Mouse (Mus musculus): ENCODE data around the gene Dpp6. TPM values are rescaled to one million over a fixed set of nuclear protein-coding genes. Genes with fewer than 3 reads are reported as not detected.

Dpp6 gene
- total and polyA plus RNA-seq, 3 experiments: 0.16 TPM; not detected in 2

DNA sequence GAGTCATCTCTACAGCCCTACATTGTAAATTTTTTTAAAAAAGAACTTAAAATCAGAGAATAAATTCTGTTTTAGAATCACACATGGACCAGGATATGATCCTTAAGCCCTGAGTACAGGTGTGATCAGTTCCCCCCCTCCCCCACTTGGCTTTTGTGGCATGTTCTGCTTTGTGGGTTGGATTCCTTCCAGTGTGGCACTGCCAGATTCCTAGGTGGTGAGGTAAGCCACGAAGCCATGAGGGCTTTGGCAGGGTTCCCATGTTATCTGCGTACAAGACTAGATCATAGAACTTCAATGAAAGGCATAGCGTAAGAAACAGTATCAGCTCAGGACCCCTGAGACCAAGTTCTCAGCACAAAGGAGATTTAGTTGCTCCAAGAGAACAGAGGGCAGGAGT, 596.0 kb downstream of the Dpp6 start:
- Histone ChIP-seq H3K4me3 (ENCODE audit: low read depth, low read length) (no peak overlapping the region), H3K27me3 (ENCODE audit: insufficient read depth, low read length) (no peaks in the 10 kb centered on the region), H3K36me3 (replicated peaks) (no peaks in the 10 kb centered on the region), H3K9me3 (replicated peaks) (no peaks in the 10 kb centered on the region), H3K4me1 (ENCODE audit: insufficient read depth, low read depth, low read length) (no peaks in the 10 kb centered on the region)
- ATAC-seq (ENCODE audit: extremely low read depth, insufficient number of reproducible peaks, low FRiP score, poor library complexity, severe bottlenecking) (no peak), DNase-seq (ENCODE audit: low spot score) (no peak)
- TF ChIP-seq TAL1 (conservative IDR thresholded peaks at IDR 0.05; ENCODE audit: low read depth, low read length) (no peak), GATA2 (IDR thresholded peaks at IDR 0.05; ENCODE audit: borderline replicate concordance, low read depth, low read length) (no peak)

DNA sequence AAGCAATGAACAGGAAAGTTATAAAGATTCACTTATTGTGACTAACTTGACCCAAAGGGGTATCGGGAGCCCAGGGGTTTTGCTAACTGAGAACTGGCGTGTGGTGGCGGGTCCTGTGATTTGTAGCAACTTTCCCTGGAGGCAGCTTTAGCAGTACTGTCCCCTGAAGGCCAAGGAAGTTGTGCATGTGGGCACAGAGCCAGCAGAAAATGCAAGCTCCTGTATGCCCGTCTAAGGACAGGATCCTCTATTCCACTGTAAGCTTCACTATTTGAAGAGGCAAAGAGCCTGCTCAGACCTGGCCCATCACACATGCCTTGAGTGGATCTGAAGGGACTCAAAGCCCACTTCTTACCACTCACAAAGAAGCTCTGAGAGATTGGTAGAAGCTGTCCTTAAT, 598.5 kb downstream of the Dpp6 start:
- DNase-seq (ENCODE audit: low spot score): no peak
- Histone ChIP-seq H3K4me1 (ENCODE audit: insufficient read depth, low read depth, low read length) (no peaks in the 10 kb centered on the region), H3K9me3 (replicated peaks) (no peaks in the 10 kb centered on the region), H3K36me3 (replicated peaks) (no peaks in the 10 kb centered on the region), H3K27me3 (ENCODE audit: insufficient read depth, low read length) (no peaks in the 10 kb centered on the region), H3K4me3 (ENCODE audit: low read depth, low read length) (no peak overlapping the region)
- no peak for TF ChIP-seq TAL1 (conservative IDR thresholded peaks at IDR 0.05; ENCODE audit: low read depth, low read length)
- TF ChIP-seq GATA1 (IDR thresholded peaks at IDR 0.05; ENCODE audit: borderline replicate concordance, low read length): no peak
- TF ChIP-seq POLR2AphosphoS5 (IDR thresholded peaks at IDR 0.05; ENCODE audit: insufficient replicate concordance, low read depth, low read length): no peak
- TF ChIP-seq GATA2 (IDR thresholded peaks at IDR 0.05; ENCODE audit: borderline replicate concordance, low read depth, low read length): no peak
- no peak for TF ChIP-seq CTCF (IDR thresholded peaks at IDR 0.05; ENCODE audit: low read depth, low read length)
- ATAC-seq (ENCODE audit: extremely low read depth, insufficient number of reproducible peaks, low FRiP score, poor library complexity, severe bottlenecking): no peak

DNA sequence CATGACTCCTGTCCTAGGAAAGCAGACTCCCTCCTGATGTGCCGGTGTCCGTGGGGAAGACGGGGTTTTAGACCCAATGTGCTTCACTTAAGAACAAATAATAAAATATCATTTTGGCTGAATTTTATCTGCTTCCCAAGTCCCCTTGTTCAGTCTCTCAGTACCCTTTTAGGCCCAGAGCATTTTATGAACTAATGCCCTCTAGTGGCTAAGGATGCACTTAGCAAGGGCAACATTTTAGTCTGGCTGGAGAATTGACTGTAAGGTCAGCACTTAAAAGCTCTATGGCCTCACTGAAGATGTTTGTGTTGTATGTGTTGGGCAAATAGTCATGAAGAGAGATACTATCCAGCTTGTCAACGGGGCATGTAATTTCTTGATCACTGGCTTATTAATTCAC, 599.6 kb downstream of the Dpp6 start:
- Histone ChIP-seq H3K4me1 (ENCODE audit: insufficient read depth, low read depth, low read length) (no peaks in the 10 kb centered on the region), H3K36me3 (replicated peaks) (no peaks in the 10 kb centered on the region), H3K9me3 (replicated peaks) (no peaks in the 10 kb centered on the region), H3K4me3 (ENCODE audit: low read depth, low read length) (no peak overlapping the region), H3K27me3 (ENCODE audit: insufficient read depth, low read length) (no peaks in the 10 kb centered on the region)
- ATAC-seq (ENCODE audit: extremely low read depth, insufficient number of reproducible peaks, low FRiP score, poor library complexity, severe bottlenecking): no peak
- TF ChIP-seq TAL1 (conservative IDR thresholded peaks at IDR 0.05; ENCODE audit: low read depth, low read length): no peak
- no peak for TF ChIP-seq GATA1 (IDR thresholded peaks at IDR 0.05; ENCODE audit: borderline replicate concordance, low read length)
- 0 out of 2 replicates have a peak, but pooled peaks have one; percentile 10 for TF ChIP-seq CTCF (IDR thresholded peaks at IDR 0.05; ENCODE audit: low read depth, low read length)
- no peak for TF ChIP-seq GATA2 (IDR thresholded peaks at IDR 0.05; ENCODE audit: borderline replicate concordance, low read depth, low read length)
- no peak for TF ChIP-seq POLR2AphosphoS5 (IDR thresholded peaks at IDR 0.05; ENCODE audit: insufficient replicate concordance, low read depth, low read length)
- no peak for DNase-seq (ENCODE audit: low spot score)

DNA sequence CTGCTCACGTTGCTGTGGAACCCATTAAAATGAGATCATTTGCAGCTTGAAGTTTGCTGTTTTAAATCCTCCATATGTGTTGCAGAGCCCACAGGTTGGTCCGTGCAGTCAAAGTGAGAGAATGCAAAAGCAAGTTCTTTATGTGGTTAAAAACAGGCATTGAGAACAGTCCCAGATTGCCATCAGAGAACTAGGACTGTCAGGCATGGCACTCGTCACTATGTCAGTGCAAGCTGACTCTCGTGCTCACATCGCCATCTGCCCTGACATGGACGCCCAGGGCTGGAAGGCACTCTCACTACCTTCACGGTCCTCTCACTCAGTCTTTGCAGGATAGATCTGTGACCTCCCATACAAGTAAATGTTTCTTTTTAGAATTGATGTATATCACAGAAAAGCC, 600.4 kb downstream of the Dpp6 start:
- no peaks in the 10 kb centered on the region for H3K4me1 ChIP-seq (ENCODE audit: insufficient read depth, low read depth, low read length)
- DNase-seq (ENCODE audit: low spot score): no peak
- no peak for ATAC-seq (ENCODE audit: extremely low read depth, insufficient number of reproducible peaks, low FRiP score, poor library complexity, severe bottlenecking)
- H3K36me3 ChIP-seq (replicated peaks): no peaks in the 10 kb centered on the region
- no peaks in the 10 kb centered on the region for H3K27me3 ChIP-seq (ENCODE audit: insufficient read depth, low read length)
- no peaks in the 10 kb centered on the region for H3K9me3 ChIP-seq (replicated peaks)
- TF ChIP-seq GATA2 (IDR thresholded peaks at IDR 0.05; ENCODE audit: borderline replicate concordance, low read depth, low read length) (no peak), GATA1 (IDR thresholded peaks at IDR 0.05; ENCODE audit: borderline replicate concordance, low read length) (no peak), TAL1 (conservative IDR thresholded peaks at IDR 0.05; ENCODE audit: low read depth, low read length) (no peak), POLR2AphosphoS5 (IDR thresholded peaks at IDR 0.05; ENCODE audit: insufficient replicate concordance, low read depth, low read length) (no peak), CTCF (IDR thresholded peaks at IDR 0.05; ENCODE audit: low read depth, low read length) (no peak)
- no peak overlapping the region for H3K4me3 ChIP-seq (ENCODE audit: low read depth, low read length)

DNA sequence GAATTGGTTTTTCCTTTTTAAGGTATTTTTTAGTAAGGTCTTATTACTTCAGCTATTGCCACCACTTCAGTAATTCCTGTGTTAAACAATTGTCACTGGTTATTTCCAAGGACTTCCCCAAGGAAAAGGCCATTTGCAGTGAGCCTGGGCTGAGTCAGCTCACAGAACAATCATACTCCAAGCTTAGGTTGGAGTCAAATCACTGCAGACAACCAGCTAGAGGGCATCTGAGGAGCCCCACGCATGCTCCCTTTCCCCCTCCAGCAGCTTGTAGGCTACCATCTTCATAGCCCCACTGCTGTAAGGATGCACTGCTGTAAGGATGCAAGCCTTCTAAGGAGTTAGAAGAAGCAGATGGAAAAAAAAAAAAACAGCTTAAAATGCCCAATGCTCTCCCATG, 601.9 kb downstream of the Dpp6 start:
- Histone ChIP-seq H3K36me3 (replicated peaks) (no peaks in the 10 kb centered on the region), H3K27me3 (ENCODE audit: insufficient read depth, low read length) (0 out of 2 replicates have a peak, but pooled peaks cover under 1% of the 10 kb centered on the region), H3K9me3 (replicated peaks) (no peaks in the 10 kb centered on the region), H3K4me1 (ENCODE audit: insufficient read depth, low read depth, low read length) (no peaks in the 10 kb centered on the region), H3K4me3 (ENCODE audit: low read depth, low read length) (no peak overlapping the region)
- DNase-seq (ENCODE audit: low spot score): no peak
- no peak for ATAC-seq (ENCODE audit: extremely low read depth, insufficient number of reproducible peaks, low FRiP score, poor library complexity, severe bottlenecking)
- TF ChIP-seq GATA1 (IDR thresholded peaks at IDR 0.05; ENCODE audit: borderline replicate concordance, low read length) (no peak), TAL1 (conservative IDR thresholded peaks at IDR 0.05; ENCODE audit: low read depth, low read length) (no peak), CTCF (IDR thresholded peaks at IDR 0.05; ENCODE audit: low read depth, low read length) (no peak), POLR2AphosphoS5 (IDR thresholded peaks at IDR 0.05; ENCODE audit: insufficient replicate concordance, low read depth, low read length) (no peak), GATA2 (IDR thresholded peaks at IDR 0.05; ENCODE audit: borderline replicate concordance, low read depth, low read length) (no peak)

DNA sequence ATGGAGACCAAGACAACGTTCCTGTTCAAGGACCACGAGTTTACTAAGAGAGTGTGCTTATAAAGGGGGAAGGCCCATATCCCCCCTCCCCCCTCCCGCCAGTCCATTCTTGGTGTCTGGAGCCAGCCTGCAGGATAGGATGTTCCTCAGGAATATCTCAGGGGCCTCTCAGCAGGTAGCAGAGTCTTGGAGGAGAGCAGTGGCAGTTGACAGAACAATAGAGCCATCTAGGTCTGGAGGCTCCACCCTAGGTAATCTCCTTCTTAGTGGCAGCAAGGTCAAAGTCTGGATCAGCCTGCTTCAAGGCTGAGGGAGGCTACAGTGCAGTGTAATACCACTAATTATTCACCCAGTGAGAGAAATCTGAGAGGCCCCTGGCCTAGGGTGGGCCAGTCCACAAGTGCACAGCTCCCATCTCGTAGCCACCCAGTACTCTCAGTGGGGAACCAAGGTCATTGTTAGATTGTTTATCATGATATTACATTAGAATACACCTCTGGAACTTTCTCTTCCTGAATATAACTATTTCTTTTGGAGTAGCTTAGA, 604.2 kb downstream of the Dpp6 start:
- ATAC-seq (ENCODE audit: extremely low read depth, insufficient number of reproducible peaks, low FRiP score, poor library complexity, severe bottlenecking) (no peak), DNase-seq (ENCODE audit: low spot score) (no peak)
- Histone ChIP-seq H3K4me1 (ENCODE audit: insufficient read depth, low read depth, low read length) (no peaks in the 10 kb centered on the region), H3K4me3 (ENCODE audit: low read depth, low read length) (no peak overlapping the region), H3K36me3 (replicated peaks) (no peaks in the 10 kb centered on the region), H3K27me3 (ENCODE audit: insufficient read depth, low read length) (0 out of 2 replicates have a peak, but pooled peaks cover 2% of the 10 kb centered on the region), H3K9me3 (replicated peaks) (no peaks in the 10 kb centered on the region)
- no peak for TF ChIP-seq GATA1 (IDR thresholded peaks at IDR 0.05; ENCODE audit: borderline replicate concordance, low read length)
- no peak for TF ChIP-seq CTCF (IDR thresholded peaks at IDR 0.05; ENCODE audit: low read depth, low read length)
- TF ChIP-seq GATA2 (IDR thresholded peaks at IDR 0.05; ENCODE audit: borderline replicate concordance, low read depth, low read length): no peak
- TF ChIP-seq POLR2AphosphoS5 (IDR thresholded peaks at IDR 0.05; ENCODE audit: insufficient replicate concordance, low read depth, low read length): no peak
- no peak for TF ChIP-seq TAL1 (conservative IDR thresholded peaks at IDR 0.05; ENCODE audit: low read depth, low read length)

Measured in G1E (cell line).